Mouse (Mus musculus): ENCODE measurements around the gene Serpina3g.

DNA sequence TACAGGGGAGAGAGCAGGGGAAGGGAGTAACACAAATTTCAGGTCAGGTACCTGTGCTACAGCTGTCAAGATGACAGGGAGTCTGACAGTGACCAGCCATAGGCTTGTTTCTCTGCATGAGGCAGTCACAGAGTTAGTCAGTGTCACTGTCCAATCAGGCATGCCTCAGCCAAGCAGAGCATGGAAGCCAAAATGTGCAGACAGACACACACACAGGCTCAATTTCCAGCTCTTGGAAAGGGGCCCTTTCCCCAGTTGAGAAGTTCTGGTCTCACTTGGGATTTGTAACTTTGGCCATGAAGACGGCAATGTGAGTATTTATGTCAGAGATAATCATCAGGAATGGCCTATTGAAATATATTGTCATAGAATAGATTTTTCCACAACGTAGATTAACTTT is 46.8 kb upstream of the Serpina3g start:
- no peak for TF ChIP-seq MAFK (IDR thresholded peaks at IDR 0.05; ENCODE audit: insufficient read depth, low read depth, low read length)
- TF ChIP-seq ZNF384 (IDR thresholded peaks at IDR 0.05; ENCODE audit: low read depth, low read length): no peak
- no peak for TF ChIP-seq ZC3H11A (IDR thresholded peaks at IDR 0.05; ENCODE audit: borderline replicate concordance, low read depth, low read length)
- no peak for TF ChIP-seq HCFC1 (IDR thresholded peaks at IDR 0.05; ENCODE audit: borderline replicate concordance, insufficient read depth, low read length)

All from ES-E14 (cell line).